Mouse (Mus musculus): Measurements from ENCODE around the gene Nav2. TPM values are rescaled to one million over a fixed set of nuclear protein-coding genes. Genes with fewer than 3 reads are reported as not detected.

Nav2 gene
- polyA plus RNA-seq, 1 experiment from 2014 or later, result 28.1 TPM

GRCm38 (mm10) chr7:49272445-49273439 is 364.2 kb downstream of the Nav2 start:
- WGBS, result 21% methylated on average over 16 of the region's 16 CpGs
- Histone ChIP-seq H3K27me3 (replicated peaks) (peaks cover 4% of the 10 kb centered on the region; the same call in 1 of the 2 replicates), H3K9ac (no peak overlapping the region), H3K4me3 (no peak overlapping the region), H3K9me3 (replicated peaks) (no peaks in the 10 kb centered on the region), H3K27ac (ENCODE audit: poor library complexity, severe bottlenecking) (no peak overlapping the region), H3K36me3 (no peaks in the 10 kb centered on the region), H3K4me1 (replicated peaks) (peaks cover 30% of the 10 kb centered on the region), H3K4me2 (no peak overlapping the region)
- ATAC-seq (ENCODE audit: insufficient number of reproducible peaks, low FRiP score), result peak; percentile 48

- Histone ChIP-seq H3K27ac (ENCODE audit: poor library complexity, severe bottlenecking) (no peak overlapping the region), H3K27me3 (replicated peaks) (peaks cover 4% of the 10 kb centered on the region; the same call in 1 of the 2 replicates), H3K4me1 (replicated peaks) (peaks cover 25% of the 10 kb centered on the region), H3K9me3 (replicated peaks) (no peaks in the 10 kb centered on the region), H3K4me2 (no peak overlapping the region), H3K4me3 (no peak overlapping the region), H3K36me3 (no peaks in the 10 kb centered on the region), H3K9ac (no peak overlapping the region)
- no peak for ATAC-seq (ENCODE audit: insufficient number of reproducible peaks, low FRiP score)
- WGBS, result 84% methylated on average over 13 of the region's 13 CpGs
These were observed 365.6 kb downstream of the Nav2 start for GRCm38 (mm10) chr7:49273907-49274656.

- no peak for ATAC-seq (ENCODE audit: insufficient number of reproducible peaks, low FRiP score)
- Histone ChIP-seq H3K36me3 (no peaks in the 10 kb centered on the region), H3K4me1 (replicated peaks) (peaks cover 25% of the 10 kb centered on the region), H3K27me3 (replicated peaks) (peaks cover 4% of the 10 kb centered on the region; the same call in 1 of the 2 replicates), H3K9me3 (replicated peaks) (no peaks in the 10 kb centered on the region), H3K9ac (no peak overlapping the region), H3K4me2 (no peak overlapping the region), H3K4me3 (no peak overlapping the region), H3K27ac (ENCODE audit: poor library complexity, severe bottlenecking) (no peak overlapping the region)
- WGBS, result 80% methylated on average over 8 of the region's 8 CpGs
These were observed 366.2 kb downstream of the Nav2 start for GRCm38 (mm10) chr7:49274676-49275075.

- Histone ChIP-seq H3K36me3 (no peaks in the 10 kb centered on the region), H3K4me3 (no peak overlapping the region), H3K9ac (no peak overlapping the region), H3K9me3 (replicated peaks) (no peaks in the 10 kb centered on the region), H3K27ac (ENCODE audit: poor library complexity, severe bottlenecking) (no peak overlapping the region), H3K4me1 (replicated peaks) (peaks cover 25% of the 10 kb centered on the region), H3K27me3 (replicated peaks) (peaks cover 9% of the 10 kb centered on the region; the same call in 1 of the 2 replicates), H3K4me2 (no peak overlapping the region)
- ATAC-seq (ENCODE audit: insufficient number of reproducible peaks, low FRiP score), result no peak
- 75% methylated on average over 8 of the region's 8 CpGs for WGBS
These were observed 367.6 kb downstream of the Nav2 start for GRCm38 (mm10) chr7:49276163-49276562.

- H3K4me2 ChIP-seq, result no peak overlapping the region
- H3K9me3 ChIP-seq (replicated peaks), result no peaks in the 10 kb centered on the region
- no peak overlapping the region for H3K4me3 ChIP-seq
- peaks cover 24% of the 10 kb centered on the region for H3K4me1 ChIP-seq (replicated peaks)
- ATAC-seq (ENCODE audit: insufficient number of reproducible peaks, low FRiP score), result no peak
- H3K27me3 ChIP-seq (replicated peaks), result peaks cover 9% of the 10 kb centered on the region; the same call in 1 of the 2 replicates
- H3K27ac ChIP-seq (ENCODE audit: poor library complexity, severe bottlenecking), result no peak overlapping the region
- no peak overlapping the region for H3K9ac ChIP-seq
- H3K36me3 ChIP-seq, result no peaks in the 10 kb centered on the region
- WGBS, result 73% methylated on average over 4 of the region's 4 CpGs
These were observed 369.2 kb downstream of the Nav2 start for GRCm38 (mm10) chr7:49277685-49278084.

GRCm38 (mm10) chr7:49278531-49278930 is 370.0 kb downstream of the Nav2 start:
- WGBS, result 59% methylated on average over 2 of the region's 2 CpGs
- Histone ChIP-seq H3K9ac (no peak overlapping the region), H3K27me3 (replicated peaks) (peaks cover 9% of the 10 kb centered on the region; the same call in 1 of the 2 replicates), H3K4me1 (replicated peaks) (peaks cover 16% of the 10 kb centered on the region; the same call in 1 of the 2 replicates), H3K9me3 (replicated peaks) (no peaks in the 10 kb centered on the region), H3K36me3 (no peaks in the 10 kb centered on the region), H3K4me3 (no peak overlapping the region), H3K4me2 (no peak overlapping the region), H3K27ac (ENCODE audit: poor library complexity, severe bottlenecking) (no peak overlapping the region)
- ATAC-seq (ENCODE audit: insufficient number of reproducible peaks, low FRiP score), result no peak

- WGBS, result 70% methylated on average over 5 of the region's 5 CpGs
- H3K4me2 ChIP-seq, result no peak overlapping the region
- no peaks in the 10 kb centered on the region for H3K9me3 ChIP-seq (replicated peaks)
- H3K9ac ChIP-seq, result no peak overlapping the region
- peaks cover 30% of the 10 kb centered on the region for H3K4me1 ChIP-seq (replicated peaks)
- no peak for ATAC-seq (ENCODE audit: insufficient number of reproducible peaks, low FRiP score)
- peaks cover 9% of the 10 kb centered on the region; the same call in 1 of the 2 replicates for H3K27me3 ChIP-seq (replicated peaks)
- H3K36me3 ChIP-seq, result no peaks in the 10 kb centered on the region
- no peak overlapping the region for H3K4me3 ChIP-seq
- H3K27ac ChIP-seq (ENCODE audit: poor library complexity, severe bottlenecking), result no peak overlapping the region
These were observed 371.9 kb downstream of the Nav2 start for GRCm38 (mm10) chr7:49280427-49280826.

- Histone ChIP-seq H3K9ac (no peak overlapping the region), H3K9me3 (replicated peaks) (no peaks in the 10 kb centered on the region), H3K27ac (ENCODE audit: poor library complexity, severe bottlenecking) (no peak overlapping the region), H3K27me3 (replicated peaks) (peaks cover 5% of the 10 kb centered on the region; the same call in 1 of the 2 replicates), H3K4me2 (no peak overlapping the region), H3K36me3 (no peaks in the 10 kb centered on the region), H3K4me1 (replicated peaks) (peaks cover 28% of the 10 kb centered on the region), H3K4me3 (no peak overlapping the region)
- WGBS, result 83% methylated on average over 7 of the region's 7 CpGs
- ATAC-seq (ENCODE audit: insufficient number of reproducible peaks, low FRiP score), result no peak
These were observed 373.9 kb downstream of the Nav2 start for GRCm38 (mm10) chr7:49282446-49282845.

- Histone ChIP-seq H3K4me3 (no peak overlapping the region), H3K27ac (ENCODE audit: poor library complexity, severe bottlenecking) (no peak overlapping the region), H3K36me3 (no peaks in the 10 kb centered on the region), H3K9me3 (replicated peaks) (no peaks in the 10 kb centered on the region), H3K4me1 (replicated peaks) (peaks cover 33% of the 10 kb centered on the region), H3K4me2 (no peak overlapping the region), H3K9ac (no peak overlapping the region), H3K27me3 (replicated peaks) (peaks cover 5% of the 10 kb centered on the region; the same call in 1 of the 2 replicates)
- ATAC-seq (ENCODE audit: insufficient number of reproducible peaks, low FRiP score), result 0 out of 2 replicates have a peak, but pooled peaks have one; percentile 37
- 58% methylated on average over 11 of the region's 11 CpGs for WGBS
These were observed 375.2 kb downstream of the Nav2 start for GRCm38 (mm10) chr7:49283507-49284361.

GRCm38 (mm10) chr7:49288186-49288585 is 379.7 kb downstream of the Nav2 start:
- Histone ChIP-seq H3K9me3 (replicated peaks) (no peaks in the 10 kb centered on the region), H3K27me3 (replicated peaks) (no peaks in the 10 kb centered on the region), H3K36me3 (0 out of 2 replicates have a peak, but pooled peaks cover 2% of the 10 kb centered on the region), H3K9ac (no peak overlapping the region), H3K27ac (ENCODE audit: poor library complexity, severe bottlenecking) (no peak overlapping the region), H3K4me1 (replicated peaks) (peaks cover 40% of the 10 kb centered on the region), H3K4me2 (peak overlapping the region; percentile 22; the same call in 1 of the 2 replicates), H3K4me3 (no peak overlapping the region)
- WGBS, result 33% methylated on average over 8 of the region's 8 CpGs
- ATAC-seq (ENCODE audit: insufficient number of reproducible peaks, low FRiP score), result peak; percentile 31; the same call in 1 of the 2 replicates
